Mouse (Mus musculus) subcutaneous adipose tissue, adult 2 months (tissue): ENCODE measurements around the gene Kdm7a. TPM values are rescaled to one million over a fixed set of nuclear protein-coding genes. Genes with fewer than 3 reads are reported as not detected.

Source experiments
- polyA plus RNA-seq: library from polyadenylated mRNA; depleted of rRNA; stranded (reverse); fragments of >200 nt; gene quantifications from 2 replicates; pipeline ENCODE4 v1.2.3, GENCODE M21; 2012; ENCODE audit warnings: low replicate concordance; rRNA removed

Kdm7a gene
- polyA plus RNA-seq, result 3.5 and 6.0 TPM in 2 replicates

GRCm38 (mm10) chr6:39206581-39207461 lies at the start of gene Kdm7a:
Kdm7a (minus strand) TSS chr6:39206789.

GRCm38 (mm10) chr6:39117584-39118455 lies 88.8 kb downstream of the Kdm7a start, which contains the start of gene Parp12:
Parp12 (minus strand) TSS chr6:39118349.

Other genes with a start within 250 kb of the Kdm7a start
- 35.2 and 52.5 TPM in 2 replicates for gene Parp12, start 88.4 kb downstream of the Kdm7a start, polyA plus RNA-seq
- gene Slc37a3, start 170.9 kb upstream of the Kdm7a start, polyA plus RNA-seq, result 17.0 and 33.0 TPM in 2 replicates
- 0.92 and 3.4 TPM in 2 replicates for gene Rab19, start 174.4 kb upstream of the Kdm7a start, polyA plus RNA-seq
- gene Mkrn1, start 213.7 kb upstream of the Kdm7a start, polyA plus RNA-seq, result 23.3 and 35.6 TPM in 2 replicates